Mouse (Mus musculus): ENCODE data around the gene Rabgap1l. TPM values are rescaled to one million over a fixed set of nuclear protein-coding genes. Genes with fewer than 3 reads are reported as not detected.

Gene Rabgap1l
- polyA plus RNA-seq, 1 experiment: 37.1 TPM

- Histone ChIP-seq H3K36me3 (ENCODE audit: control insufficient read depth, insufficient read depth, low read length, poor library complexity, severe bottlenecking) (no peaks in the 10 kb centered on the region), H3K4me1 (ENCODE audit: control insufficient read depth, insufficient read depth, low read length) (no peaks in the 10 kb centered on the region), H3K9me3 (replicated peaks; ENCODE audit: control insufficient read depth, insufficient read depth, low read length, poor library complexity, severe bottlenecking) (no peaks in the 10 kb centered on the region), H3K27me3 (ENCODE audit: control insufficient read depth, insufficient read depth, low read length, poor library complexity, severe bottlenecking) (no peaks in the 10 kb centered on the region), H3K27ac (ENCODE audit: insufficient read depth, low read length) (no peak overlapping the region), H3K4me3 (ENCODE audit: low read depth, low read length) (no peak overlapping the region), H3K9ac (ENCODE audit: low read depth, poor library complexity, severe bottlenecking) (no peak overlapping the region)
- no peak for TF ChIP-seq EP300 (IDR thresholded peaks at IDR 0.05; ENCODE audit: insufficient read depth, low read depth, low read length)
- TF ChIP-seq CTCF (IDR thresholded peaks at IDR 0.05; ENCODE audit: low read depth, low read length): no peak
- TF ChIP-seq POLR2A (IDR thresholded peaks at IDR 0.05; ENCODE audit: insufficient read depth, low read length): no peak
These were observed 79.6 kb downstream of the Rabgap1l start for GRCm38 (mm10) chr1:160713383-160713782.

- TF ChIP-seq CTCF (IDR thresholded peaks at IDR 0.05; ENCODE audit: low read depth, low read length): no peak
- TF ChIP-seq EP300 (IDR thresholded peaks at IDR 0.05; ENCODE audit: insufficient read depth, low read depth, low read length): no peak
- no peak for TF ChIP-seq POLR2A (IDR thresholded peaks at IDR 0.05; ENCODE audit: insufficient read depth, low read length)
- no peaks in the 10 kb centered on the region for H3K4me1 ChIP-seq (ENCODE audit: control insufficient read depth, insufficient read depth, low read length)
- no peak overlapping the region for H3K4me3 ChIP-seq (ENCODE audit: low read depth, low read length)
- no peaks in the 10 kb centered on the region for H3K36me3 ChIP-seq (ENCODE audit: control insufficient read depth, insufficient read depth, low read length, poor library complexity, severe bottlenecking)
- H3K27ac ChIP-seq (ENCODE audit: insufficient read depth, low read length): no peak overlapping the region
- H3K27me3 ChIP-seq (ENCODE audit: control insufficient read depth, insufficient read depth, low read length, poor library complexity, severe bottlenecking): no peaks in the 10 kb centered on the region
- no peak overlapping the region for H3K9ac ChIP-seq (ENCODE audit: low read depth, poor library complexity, severe bottlenecking)
- no peaks in the 10 kb centered on the region for H3K9me3 ChIP-seq (replicated peaks; ENCODE audit: control insufficient read depth, insufficient read depth, low read length, poor library complexity, severe bottlenecking)
These were observed 82.5 kb downstream of the Rabgap1l start for GRCm38 (mm10) chr1:160710539-160710938.

- H3K9me3 ChIP-seq (replicated peaks; ENCODE audit: control insufficient read depth, insufficient read depth, low read length, poor library complexity, severe bottlenecking): no peaks in the 10 kb centered on the region
- H3K36me3 ChIP-seq (ENCODE audit: control insufficient read depth, insufficient read depth, low read length, poor library complexity, severe bottlenecking): no peaks in the 10 kb centered on the region
- no peak overlapping the region for H3K27ac ChIP-seq (ENCODE audit: insufficient read depth, low read length)
- H3K9ac ChIP-seq (ENCODE audit: low read depth, poor library complexity, severe bottlenecking): no peak overlapping the region
- H3K27me3 ChIP-seq (ENCODE audit: control insufficient read depth, insufficient read depth, low read length, poor library complexity, severe bottlenecking): no peaks in the 10 kb centered on the region
- no peak overlapping the region for H3K4me3 ChIP-seq (ENCODE audit: low read depth, low read length)
- H3K4me1 ChIP-seq (ENCODE audit: control insufficient read depth, insufficient read depth, low read length): no peaks in the 10 kb centered on the region
- TF ChIP-seq POLR2A (IDR thresholded peaks at IDR 0.05; ENCODE audit: insufficient read depth, low read length): no peak
- no peak for TF ChIP-seq EP300 (IDR thresholded peaks at IDR 0.05; ENCODE audit: insufficient read depth, low read depth, low read length)
- no peak for TF ChIP-seq CTCF (IDR thresholded peaks at IDR 0.05; ENCODE audit: low read depth, low read length)
These were observed 88.4 kb downstream of the Rabgap1l start for GRCm38 (mm10) chr1:160704596-160704995.

- Histone ChIP-seq H3K36me3 (ENCODE audit: control insufficient read depth, insufficient read depth, low read length, poor library complexity, severe bottlenecking) (no peaks in the 10 kb centered on the region), H3K4me3 (ENCODE audit: low read depth, low read length) (no peak overlapping the region), H3K4me1 (ENCODE audit: control insufficient read depth, insufficient read depth, low read length) (no peaks in the 10 kb centered on the region), H3K27ac (ENCODE audit: insufficient read depth, low read length) (no peak overlapping the region), H3K9ac (ENCODE audit: low read depth, poor library complexity, severe bottlenecking) (no peak overlapping the region), H3K27me3 (ENCODE audit: control insufficient read depth, insufficient read depth, low read length, poor library complexity, severe bottlenecking) (no peaks in the 10 kb centered on the region), H3K9me3 (replicated peaks; ENCODE audit: control insufficient read depth, insufficient read depth, low read length, poor library complexity, severe bottlenecking) (no peaks in the 10 kb centered on the region)
- TF ChIP-seq CTCF (IDR thresholded peaks at IDR 0.05; ENCODE audit: low read depth, low read length): no peak
- TF ChIP-seq EP300 (IDR thresholded peaks at IDR 0.05; ENCODE audit: insufficient read depth, low read depth, low read length): no peak
- TF ChIP-seq POLR2A (IDR thresholded peaks at IDR 0.05; ENCODE audit: insufficient read depth, low read length): no peak
These were observed 89.2 kb downstream of the Rabgap1l start for GRCm38 (mm10) chr1:160703813-160704212.

GRCm38 (mm10) chr1:160693094-160693447 is 99.9 kb downstream of the Rabgap1l start:
- Histone ChIP-seq H3K4me3 (ENCODE audit: low read depth, low read length) (no peak overlapping the region), H3K27ac (ENCODE audit: insufficient read depth, low read length) (no peak overlapping the region), H3K9me3 (replicated peaks; ENCODE audit: control insufficient read depth, insufficient read depth, low read length, poor library complexity, severe bottlenecking) (no peaks in the 10 kb centered on the region), H3K9ac (ENCODE audit: low read depth, poor library complexity, severe bottlenecking) (no peak overlapping the region), H3K36me3 (ENCODE audit: control insufficient read depth, insufficient read depth, low read length, poor library complexity, severe bottlenecking) (no peaks in the 10 kb centered on the region), H3K27me3 (ENCODE audit: control insufficient read depth, insufficient read depth, low read length, poor library complexity, severe bottlenecking) (no peaks in the 10 kb centered on the region), H3K4me1 (ENCODE audit: control insufficient read depth, insufficient read depth, low read length) (no peaks in the 10 kb centered on the region)
- no peak for TF ChIP-seq EP300 (IDR thresholded peaks at IDR 0.05; ENCODE audit: insufficient read depth, low read depth, low read length)
- no peak for TF ChIP-seq CTCF (IDR thresholded peaks at IDR 0.05; ENCODE audit: low read depth, low read length)
- no peak for TF ChIP-seq POLR2A (IDR thresholded peaks at IDR 0.05; ENCODE audit: insufficient read depth, low read length)

GRCm38 (mm10) chr1:160692224-160693093 is 100.6 kb downstream of the Rabgap1l start:
- H3K9me3 ChIP-seq (replicated peaks; ENCODE audit: control insufficient read depth, insufficient read depth, low read length, poor library complexity, severe bottlenecking): no peaks in the 10 kb centered on the region
- no peaks in the 10 kb centered on the region for H3K27me3 ChIP-seq (ENCODE audit: control insufficient read depth, insufficient read depth, low read length, poor library complexity, severe bottlenecking)
- no peak overlapping the region for H3K27ac ChIP-seq (ENCODE audit: insufficient read depth, low read length)
- no peak for TF ChIP-seq POLR2A (IDR thresholded peaks at IDR 0.05; ENCODE audit: insufficient read depth, low read length)
- TF ChIP-seq CTCF (IDR thresholded peaks at IDR 0.05; ENCODE audit: low read depth, low read length): no peak
- TF ChIP-seq EP300 (IDR thresholded peaks at IDR 0.05; ENCODE audit: insufficient read depth, low read depth, low read length): no peak
- no peak overlapping the region for H3K4me3 ChIP-seq (ENCODE audit: low read depth, low read length)
- no peaks in the 10 kb centered on the region for H3K4me1 ChIP-seq (ENCODE audit: control insufficient read depth, insufficient read depth, low read length)
- no peaks in the 10 kb centered on the region for H3K36me3 ChIP-seq (ENCODE audit: control insufficient read depth, insufficient read depth, low read length, poor library complexity, severe bottlenecking)
- no peak overlapping the region for H3K9ac ChIP-seq (ENCODE audit: low read depth, poor library complexity, severe bottlenecking)
